ENCODE assay signal across 9 mouse cellular contexts in the genomic region with DNA sequence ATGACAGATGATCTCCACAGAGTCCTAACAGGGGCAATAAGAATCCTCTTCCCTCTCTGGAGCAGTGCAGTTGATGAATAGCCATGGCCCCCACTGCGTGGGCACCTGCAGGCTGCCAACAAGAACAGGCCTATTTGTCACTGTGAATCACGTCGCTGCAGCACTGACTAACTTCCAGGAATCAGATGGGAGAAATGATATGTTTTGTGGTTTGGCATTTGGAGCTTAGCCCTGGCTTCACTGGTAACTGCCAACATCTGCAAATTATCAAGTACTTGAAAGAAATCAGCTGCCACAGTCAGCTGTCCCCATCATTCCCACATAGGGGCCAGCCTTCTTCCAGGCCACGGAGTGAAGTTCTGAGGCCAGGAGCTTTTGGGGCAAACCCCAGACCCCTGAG.
A peak's percentile ranks its signal among the peaks of the same experiment; 100 is the strongest.
DNase-seq lines count a peak whose midpoint lies in the region; ATAC-seq and TF ChIP-seq lines count a peak whose summit lies in the region.
"Had no signal": no experiment of that assay in that cellular context is flagged by ENCODE, and none has a peak within 500 bp of the region (broad histone marks: within the 10 kb centered on the region; RNA-seq: fewer than 3 reads in every experiment).

No protein-coding gene starts in this region.

- no peak overlapping the region for H3K9ac ChIP-seq in neural tube, embryonic 13.5 days
- H3K9ac ChIP-seq in stomach, postnatal 0 days (ENCODE audit: low read length): no peak overlapping the region

- ATAC-seq in neural tube, embryonic 13.5 days (ENCODE audit: low read depth): no peak
- no peak for ATAC-seq in stomach, postnatal 0 days (ENCODE audit: low FRiP score, low TSS enrichment)

- peaks cover 34% of the 10 kb centered on the region for H3K4me1 ChIP-seq in neural tube, embryonic 13.5 days (replicated peaks)
- peaks cover 3% of the 10 kb centered on the region; the same call in 1 of the 2 replicates for H3K4me1 ChIP-seq in embryonic fibroblast, embryonic 13.5 days (ENCODE audit: control insufficient read depth, insufficient read depth, low read length)
- no peaks in the 10 kb centered on the region for H3K4me1 ChIP-seq in stomach, postnatal 0 days (replicated peaks; ENCODE audit: control insufficient read depth, insufficient read depth)

- no peak for TF ChIP-seq POLR2A in embryonic fibroblast, embryonic 13.5 days (IDR thresholded peaks at IDR 0.05; ENCODE audit: low read depth, low read length)

- DNase-seq in gastrocnemius, adult 18-20 months (ENCODE audit: low spot score): peak; percentile 38
- no peak for DNase-seq in gastrocnemius, postnatal 4 days (ENCODE audit: low spot score in 2 of 2)
- DNase-seq in neural tube, embryonic 10.5 days (ENCODE audit: extremely low spot score, low spot score): no peak
- no peak for DNase-seq in stomach, postnatal 0 days (ENCODE audit: low spot score)
- no peak for DNase-seq in frontal cortex, adult 2 months (ENCODE audit: extremely low spot score in 1 of 2, low spot score in 1 of 2)
- DNase-seq in heart, postnatal 36 days: no peak
- DNase-seq: right cerebral cortex, postnatal 25 days had no signal

- TF ChIP-seq CTCF in embryonic fibroblast, embryonic 13.5 days (IDR thresholded peaks at IDR 0.05; ENCODE audit: borderline replicate concordance, insufficient read depth, low read length): no peak
- no peak for TF ChIP-seq CTCF in stomach, postnatal 0 days (IDR thresholded peaks at IDR 0.05; ENCODE audit: low read depth)

- no peaks in the 10 kb centered on the region for H3K27me3 ChIP-seq in neural tube, embryonic 13.5 days
- H3K27me3 ChIP-seq in stomach, postnatal 0 days (ENCODE audit: control insufficient read depth, insufficient read depth, low read length): no peaks in the 10 kb centered on the region

- no peak overlapping the region for H3K4me2 ChIP-seq in neural tube, embryonic 13.5 days
- H3K4me2 ChIP-seq in stomach, postnatal 0 days (replicated peaks; ENCODE audit: low read depth): no peak overlapping the region

- no peak overlapping the region for H3K4me3 ChIP-seq in neural tube, embryonic 13.5 days
- no peak overlapping the region for H3K4me3 ChIP-seq in embryonic fibroblast, embryonic 13.5 days (ENCODE audit: insufficient read depth, low read length)
- H3K4me3 ChIP-seq in stomach, postnatal 0 days (ENCODE audit: low read depth, low read length): no peak overlapping the region

- 60% methylated on average over 4 of the region's 4 CpGs for WGBS in neural tube, embryonic 13.5 days
- 38% methylated on average over 4 of the region's 4 CpGs for WGBS in stomach, postnatal 0 days

- H3K9me3 ChIP-seq in neural tube, embryonic 13.5 days: no peaks in the 10 kb centered on the region
- H3K9me3 ChIP-seq in stomach, postnatal 0 days (ENCODE audit: control insufficient read depth, low read length): no peaks in the 10 kb centered on the region

- intact Hi-C loops in heart, postnatal 36 days (cut with DNase I): no loop called here

- H3K36me3 ChIP-seq in neural tube, embryonic 13.5 days: no peaks in the 10 kb centered on the region
- H3K36me3 ChIP-seq in stomach, postnatal 0 days (ENCODE audit: control insufficient read depth, insufficient read depth, low read length): no peaks in the 10 kb centered on the region

- H3K27ac ChIP-seq in neural tube, embryonic 13.5 days (replicated peaks): peak overlapping the region; percentile 62
- peak overlapping the region; percentile 42; the same call in 1 of the 2 replicates for H3K27ac ChIP-seq in embryonic fibroblast, embryonic 13.5 days (ENCODE audit: insufficient read depth, low read length)
- no peak overlapping the region for H3K27ac ChIP-seq in stomach, postnatal 0 days (replicated peaks)

- peak; percentile 71 for TF ChIP-seq EP300 in stomach, postnatal 0 days (optimal IDR thresholded peaks at IDR 0.05)
